Mouse (Mus musculus): ENCODE results near the gene Erc1.

DNA sequence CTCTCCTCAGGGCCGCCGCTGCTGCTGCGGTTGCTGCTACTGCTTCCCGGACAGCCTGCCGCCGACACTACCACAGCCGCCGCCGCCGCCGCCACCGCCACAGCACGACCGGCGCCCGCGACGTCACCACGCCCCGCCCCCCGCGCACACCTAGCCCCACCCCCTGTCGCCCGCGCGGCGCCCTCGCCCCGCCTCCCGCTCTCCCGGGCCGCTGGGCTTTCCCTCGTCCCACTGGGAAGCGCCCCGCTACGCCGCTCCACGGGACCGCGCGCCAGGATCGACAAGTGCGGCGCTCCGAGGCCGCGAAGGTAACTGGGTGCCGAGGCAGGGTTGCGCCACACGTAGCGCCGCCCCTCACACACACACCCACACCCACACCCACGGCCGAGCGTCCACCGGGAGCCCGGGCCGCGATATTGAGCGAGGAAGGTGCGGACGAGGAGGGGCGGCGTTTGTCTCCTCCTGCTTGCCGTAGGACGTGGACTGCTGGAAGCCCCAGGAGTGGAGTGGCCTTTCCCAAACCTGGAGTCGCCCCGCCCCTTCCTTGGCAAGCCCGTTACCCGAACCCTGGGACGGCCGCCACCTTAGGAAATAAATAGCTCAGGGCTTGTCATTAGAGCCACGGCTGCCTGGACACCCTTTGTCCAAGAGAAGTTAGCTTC is at the start of gene Erc1:
- TF ChIP-seq POLR2A (IDR thresholded peaks at IDR 0.05; ENCODE audit: low read depth, low read length) (peak; percentile 10; the same call in 1 of the 2 replicates), CTCF (IDR thresholded peaks at IDR 0.05; ENCODE audit: extremely low read depth, insufficient read depth, insufficient read length, insufficient replicate concordance) (no peak)

Measured in spleen, adult 2 months (tissue).